Mouse (Mus musculus) thymus, postnatal 10 days (tissue): ENCODE measurements around the gene 4430402I18Rik.

Source experiments
- DNase-seq, 2 experiments: peaks; one replicate each; pipeline ENCODE4 v3.0.0; 2021; ENCODE audit warnings: low spot score in 2 of 2

4430402I18Rik gene

DNA sequence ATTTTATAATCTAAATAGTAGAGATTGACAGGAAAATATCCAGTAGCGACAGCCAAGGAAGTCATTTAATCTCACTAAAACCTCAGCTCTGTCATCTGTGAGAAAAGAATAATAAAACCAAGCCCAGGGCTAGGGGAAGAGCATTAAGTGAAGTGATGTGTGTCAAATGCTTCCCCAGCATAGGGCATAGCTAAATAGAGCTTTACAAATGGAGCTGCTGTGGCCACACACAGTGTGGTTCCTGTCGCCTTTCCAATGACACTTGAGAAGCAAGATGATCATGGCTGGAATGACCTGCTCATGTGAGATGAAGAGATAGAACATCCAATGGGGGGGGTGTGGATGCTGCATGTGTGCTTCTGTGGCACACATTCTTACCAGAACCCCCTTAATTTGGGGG is 65.5 kb downstream of the 4430402I18Rik start:
- no peak for DNase-seq

DNA sequence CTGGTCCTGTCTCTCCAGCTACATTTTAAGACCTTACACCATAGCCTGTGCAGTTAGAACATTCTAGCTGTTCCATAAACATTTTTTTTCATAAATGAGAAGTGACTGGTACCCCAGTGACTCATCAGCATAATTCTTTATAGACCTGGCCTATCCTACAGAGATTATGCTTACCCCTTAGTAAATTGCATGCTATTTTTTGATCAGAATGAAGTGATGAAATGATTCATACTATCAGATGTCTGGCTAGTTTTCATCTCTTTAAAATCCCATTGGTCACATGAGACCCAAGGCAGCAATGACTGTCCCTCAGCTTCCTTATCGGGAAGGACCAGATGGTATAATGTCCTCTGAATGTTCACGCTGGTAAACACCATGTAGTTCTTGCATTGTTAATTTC is 66.8 kb downstream of the 4430402I18Rik start:
- DNase-seq, result no peak

DNA sequence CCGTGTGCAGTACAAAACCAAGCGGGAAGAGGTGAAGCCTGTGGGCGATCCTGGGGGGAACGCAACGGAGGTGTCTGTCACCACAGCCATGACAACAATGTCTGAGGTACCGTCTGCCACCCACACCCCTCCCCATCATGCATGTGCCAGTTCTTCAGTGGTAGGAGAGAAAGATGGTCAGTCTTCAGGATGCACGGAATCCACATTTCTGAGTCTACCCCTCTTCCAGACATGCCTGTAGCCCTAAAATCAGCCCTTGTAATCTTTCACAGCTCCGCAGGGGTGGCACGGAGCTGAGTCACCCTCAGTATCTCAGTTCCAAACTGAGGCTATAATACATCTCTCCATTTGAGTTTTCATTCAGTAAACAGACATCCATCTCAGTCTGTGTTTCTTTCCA is 70.1 kb downstream of the 4430402I18Rik start:
- DNase-seq, result no peak

DNA sequence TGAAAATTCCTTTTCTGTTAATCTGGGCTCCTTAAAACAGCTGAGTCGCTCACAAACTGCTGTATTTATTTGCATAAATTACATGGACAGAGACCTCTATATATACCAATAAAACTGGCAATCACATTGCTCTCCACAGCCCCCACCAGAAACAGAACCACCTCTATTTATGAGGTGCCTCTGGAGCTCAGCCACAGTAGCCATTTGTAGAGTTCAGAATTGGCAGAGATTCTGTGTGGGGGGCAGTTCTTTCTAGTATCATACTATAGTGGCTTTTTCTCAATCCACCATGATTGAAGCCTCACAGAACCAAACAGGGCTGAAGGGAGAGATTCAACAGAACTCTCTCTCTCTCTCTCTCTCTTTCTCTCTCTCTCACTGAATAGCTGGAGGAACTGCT is 71.0 kb downstream of the 4430402I18Rik start:
- no peak for DNase-seq

DNA sequence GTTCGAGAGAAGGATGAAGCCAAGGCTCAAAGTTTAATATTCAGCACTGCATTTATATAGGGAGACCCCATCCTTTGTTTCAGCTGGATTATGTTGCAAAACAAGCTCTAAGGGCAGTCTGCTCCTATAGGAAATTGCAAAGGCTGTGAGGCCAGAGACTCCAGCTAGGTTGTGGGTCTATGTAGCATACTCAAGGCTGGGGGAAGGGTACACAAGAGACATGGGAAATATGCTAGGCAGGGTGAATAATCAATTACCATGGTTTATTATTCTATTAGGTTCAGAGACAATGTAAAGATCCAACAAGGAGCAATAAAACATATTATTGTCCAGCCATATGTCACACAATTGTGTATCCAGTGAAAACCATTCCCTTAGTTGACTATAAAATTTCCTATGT is 75.7 kb downstream of the 4430402I18Rik start:
- DNase-seq, result no peak

DNA sequence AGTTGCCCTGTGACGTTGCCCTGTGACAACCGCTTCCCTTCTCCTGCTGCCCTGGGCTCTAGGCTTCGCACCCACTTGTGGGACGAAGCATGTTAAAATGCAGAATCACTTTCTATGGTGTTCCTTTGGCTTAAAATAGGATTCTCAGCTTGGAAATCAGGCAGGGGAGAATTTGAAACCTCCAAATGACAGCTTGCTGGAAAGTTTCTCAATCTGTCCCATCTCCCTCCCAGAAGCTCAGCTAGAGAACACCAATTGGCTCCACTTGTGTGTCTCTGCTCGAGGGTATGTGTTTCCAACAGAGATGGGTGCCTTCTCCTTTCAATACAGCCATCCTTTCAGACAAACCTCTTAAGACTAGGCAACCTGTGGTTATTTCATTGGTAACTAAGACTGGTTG is 76.4 kb downstream of the 4430402I18Rik start:
- no peak for DNase-seq

DNA sequence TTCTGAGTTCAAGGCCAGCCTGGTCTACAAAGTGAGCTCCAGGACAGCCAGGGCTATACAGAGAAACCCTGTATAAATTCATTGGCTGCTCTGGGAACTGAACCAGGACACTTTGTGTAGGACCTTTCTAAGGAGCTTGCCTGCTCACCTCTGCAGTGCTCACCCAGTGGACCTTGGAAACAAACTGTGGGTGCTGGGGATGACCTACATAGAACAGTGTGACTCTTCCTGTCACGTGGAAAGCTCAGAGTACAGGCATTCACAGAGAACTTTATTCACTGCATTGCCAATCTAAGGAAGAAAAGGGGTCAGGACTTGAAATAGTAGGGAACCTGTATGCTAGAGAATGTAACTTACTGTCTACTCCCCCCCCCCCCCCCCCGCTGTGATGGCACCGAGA is 78.3 kb downstream of the 4430402I18Rik start:
- no peak for DNase-seq

DNA sequence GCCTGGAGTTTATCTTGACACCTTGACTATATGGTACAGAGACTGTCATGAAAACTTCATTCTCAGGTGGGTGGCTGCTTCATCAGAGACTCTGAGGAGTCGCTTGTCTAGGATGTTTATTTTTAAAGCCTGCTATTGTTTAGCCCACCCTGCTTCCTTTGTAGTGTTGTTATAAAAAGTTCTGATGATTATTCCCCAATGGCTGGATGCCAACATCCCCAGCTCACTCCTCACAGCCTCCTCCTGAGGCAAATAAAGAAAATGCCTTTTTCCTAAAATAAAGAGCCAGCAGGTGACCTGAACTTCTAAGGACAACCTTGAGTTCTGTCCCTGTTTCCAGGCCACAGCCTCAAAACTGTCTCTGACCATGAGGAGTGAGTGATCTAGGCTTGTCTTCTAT is 79.1 kb downstream of the 4430402I18Rik start:
- no peak for DNase-seq

DNA sequence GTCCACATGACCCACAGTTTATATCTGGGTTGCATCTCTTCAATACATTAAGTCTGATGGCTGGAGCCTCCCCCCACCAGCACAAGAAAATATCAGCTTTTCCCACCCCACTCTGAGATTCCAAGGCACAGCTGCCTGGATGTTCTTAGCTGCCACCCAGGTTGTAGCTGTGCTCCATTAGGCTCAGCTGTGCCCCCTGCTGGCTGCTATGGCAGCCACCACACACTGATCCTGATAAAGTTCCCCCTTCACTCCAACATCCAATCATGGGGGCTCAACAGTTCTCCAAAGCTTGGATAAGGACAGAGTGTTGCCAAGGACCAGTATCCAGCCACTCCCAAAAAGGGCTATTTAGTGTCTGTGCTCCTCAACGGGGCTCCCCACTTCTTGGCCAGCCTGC is 84.5 kb downstream of the 4430402I18Rik start:
- DNase-seq, result peak in 1 of 2 experiments; percentile 14

DNA sequence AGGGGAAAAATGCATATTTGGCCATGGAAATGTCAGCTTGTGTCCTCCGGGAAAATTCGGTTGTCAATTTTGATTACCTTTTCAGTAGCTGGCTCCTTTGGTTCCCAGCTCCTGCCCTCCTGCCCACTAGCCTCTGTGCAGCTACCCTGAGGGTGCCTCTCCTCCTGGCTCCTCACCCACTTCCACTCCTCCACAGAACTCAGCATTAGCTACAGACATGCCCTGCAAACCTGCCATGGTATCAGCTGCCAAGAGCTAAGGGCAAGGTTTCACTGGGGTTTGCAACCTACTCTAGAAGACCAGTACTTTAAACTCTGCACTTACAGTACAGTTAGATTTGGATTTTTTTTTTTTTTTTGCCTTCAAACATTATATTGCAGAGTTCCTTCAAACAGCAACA is 88.1 kb downstream of the 4430402I18Rik start:
- no peak for DNase-seq

DNA sequence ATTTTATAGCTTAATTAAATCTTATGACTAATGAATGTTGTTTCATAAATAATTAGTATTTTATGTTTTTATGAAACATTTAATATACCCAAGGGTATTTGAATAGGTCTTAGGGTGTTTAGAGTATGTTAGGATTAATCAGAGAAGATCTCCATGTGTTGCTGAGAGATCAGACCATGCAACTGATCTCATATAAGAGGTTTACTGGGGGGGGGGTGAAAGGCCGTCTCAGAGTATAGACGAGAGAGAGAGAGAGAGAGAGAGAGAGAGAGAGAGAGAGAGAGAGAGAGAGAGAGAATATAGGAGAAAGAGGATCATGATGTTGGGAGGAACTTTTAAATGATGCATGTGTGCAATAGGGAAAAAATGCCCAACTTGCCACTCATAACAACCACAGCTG is 97.2 kb downstream of the 4430402I18Rik start:
- DNase-seq, result no peak

DNA sequence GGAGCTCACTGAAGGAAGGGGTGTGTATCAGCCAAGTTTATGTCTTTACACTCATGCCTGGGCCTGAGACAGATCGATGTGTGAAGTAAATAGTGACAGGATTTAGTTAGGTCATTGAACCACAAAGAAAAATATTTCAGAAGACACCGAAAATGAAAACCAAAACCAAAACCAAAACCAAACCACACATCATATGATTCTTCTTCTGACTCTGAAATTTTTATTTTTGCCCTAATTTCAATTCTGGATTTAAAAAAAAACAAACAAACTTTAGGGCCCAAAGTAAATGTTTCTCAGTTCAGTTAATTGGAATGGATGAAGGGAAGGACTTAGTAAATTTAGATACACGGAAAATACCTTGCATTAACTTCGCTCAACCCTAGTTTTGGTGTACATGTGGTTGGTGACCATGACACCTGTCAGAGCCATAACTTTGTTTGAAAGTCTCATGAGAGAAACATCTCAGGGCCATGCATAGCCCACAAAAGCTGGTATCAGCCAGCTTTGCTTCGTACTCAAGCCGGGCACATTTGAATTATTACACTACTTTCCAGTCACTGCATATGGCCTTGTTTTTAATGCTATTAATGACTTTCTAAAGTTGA is 98.2 kb downstream of the 4430402I18Rik start:
- DNase-seq, result no peak

DNA sequence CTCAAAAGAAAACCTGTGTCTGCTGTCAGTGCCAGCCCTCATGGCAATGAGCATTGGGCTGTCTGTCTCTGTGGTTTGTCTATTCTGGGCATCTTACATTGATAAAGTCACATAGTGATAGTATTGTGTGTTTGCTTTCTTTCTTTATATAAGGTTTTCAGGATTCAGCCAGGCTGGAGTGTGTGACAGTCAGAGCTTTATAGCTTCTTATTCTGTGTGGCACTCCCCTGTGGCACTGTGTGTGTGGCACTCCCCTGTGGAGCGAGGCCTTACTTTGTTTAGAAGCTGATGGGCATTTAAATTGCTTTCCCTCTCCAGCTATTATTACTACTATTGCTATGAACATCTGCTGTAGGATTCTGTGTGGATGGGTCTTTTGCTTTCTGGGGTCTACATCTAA is 102.1 kb downstream of the 4430402I18Rik start:
- no peak for DNase-seq

DNA sequence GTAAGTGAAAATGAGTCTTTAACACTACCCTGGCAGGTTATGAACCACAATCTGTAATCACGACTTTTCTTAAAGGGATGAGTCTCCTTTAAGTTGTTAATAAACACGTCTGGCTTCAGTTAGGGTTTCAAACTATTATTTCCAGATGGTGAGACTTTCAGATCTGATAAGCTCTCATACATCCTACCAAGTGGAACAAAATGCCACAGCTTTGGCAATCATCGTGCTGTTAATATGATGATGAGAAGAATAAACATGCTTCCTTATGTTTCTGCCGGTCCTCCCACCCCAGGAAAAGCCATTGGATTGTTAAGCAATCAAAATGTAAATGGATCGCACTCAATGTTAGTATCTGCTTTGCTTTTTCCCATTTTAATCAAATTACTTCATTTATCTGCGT is 102.6 kb downstream of the 4430402I18Rik start:
- no peak for DNase-seq

DNA sequence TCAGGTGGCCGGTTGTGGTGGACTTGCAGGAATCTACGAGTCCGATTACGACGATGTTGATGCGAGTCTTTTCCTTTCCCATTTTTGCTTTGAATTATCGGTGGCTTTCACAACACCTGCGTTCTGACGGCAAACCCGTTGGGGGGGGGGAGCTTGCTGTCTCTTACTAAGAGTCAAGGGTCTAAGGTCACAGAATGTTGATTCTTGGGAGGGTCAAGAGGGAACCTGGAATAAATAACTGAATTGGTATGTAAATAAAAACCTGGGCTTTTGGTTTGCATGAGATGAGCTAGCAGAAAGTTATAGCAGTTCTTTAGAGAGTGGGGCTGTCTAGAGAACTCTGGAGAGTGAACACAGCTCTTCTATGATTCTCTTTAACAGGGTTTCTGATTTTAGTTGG is 104.0 kb downstream of the 4430402I18Rik start:
- no peak for DNase-seq

DNA sequence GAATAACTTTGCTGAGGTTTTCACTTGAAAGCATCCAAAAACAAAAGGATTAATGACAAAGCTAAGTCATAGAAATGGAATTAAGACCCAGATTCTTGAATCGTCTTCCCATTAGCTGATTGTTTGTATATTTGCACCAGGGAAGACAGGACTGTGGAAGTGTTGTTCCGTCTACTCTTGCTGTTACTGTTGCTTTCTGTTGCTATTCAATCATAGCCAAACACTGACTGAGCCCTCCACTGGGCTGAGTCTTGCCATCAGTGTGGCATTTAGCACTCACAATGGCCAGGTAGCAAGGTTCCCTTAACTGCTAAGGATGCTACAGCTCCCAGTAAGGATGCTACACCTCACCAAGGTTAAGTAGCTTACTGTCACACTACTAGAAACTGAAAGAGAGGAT is 107.4 kb downstream of the 4430402I18Rik start:
- no peak for DNase-seq

DNA sequence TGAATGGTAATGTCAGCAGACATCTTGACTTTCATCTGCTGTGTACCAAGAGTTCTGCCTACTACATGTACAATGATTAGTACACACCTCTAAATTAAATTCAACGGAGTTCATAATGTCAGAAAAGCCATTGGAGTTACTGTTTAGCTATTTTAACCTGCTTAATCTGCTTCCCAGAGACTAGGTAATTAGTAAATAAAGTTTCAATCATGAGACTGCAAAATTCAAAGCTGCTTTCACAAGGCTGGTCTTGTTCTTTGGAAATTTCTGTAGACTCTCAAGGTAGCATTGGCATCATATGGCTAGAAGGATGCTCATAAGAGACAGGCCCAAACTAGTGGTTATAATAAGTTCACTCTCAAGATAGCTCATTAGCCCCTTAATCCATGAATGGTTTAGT is 112.8 kb downstream of the 4430402I18Rik start:
- no peak for DNase-seq

DNA sequence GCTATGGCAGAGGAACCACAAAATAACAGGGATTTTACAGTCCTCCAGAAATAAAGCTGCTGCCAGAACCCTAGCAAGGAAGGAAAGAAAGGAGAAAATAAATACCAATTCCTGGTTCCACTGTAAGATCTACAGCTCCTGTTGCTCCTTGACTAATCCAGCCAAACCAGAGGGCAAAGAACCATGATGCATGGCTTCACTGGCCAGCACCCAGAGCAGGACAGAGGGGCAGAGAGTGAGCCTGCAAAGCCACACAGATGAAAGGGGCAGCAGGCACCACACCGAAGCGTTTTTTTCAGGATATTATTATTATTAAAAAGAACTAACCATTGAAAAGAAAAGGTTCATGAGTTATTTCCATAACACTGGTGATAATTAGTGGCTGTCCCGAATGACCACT is 115.6 kb downstream of the 4430402I18Rik start:
- DNase-seq, result no peak

DNA sequence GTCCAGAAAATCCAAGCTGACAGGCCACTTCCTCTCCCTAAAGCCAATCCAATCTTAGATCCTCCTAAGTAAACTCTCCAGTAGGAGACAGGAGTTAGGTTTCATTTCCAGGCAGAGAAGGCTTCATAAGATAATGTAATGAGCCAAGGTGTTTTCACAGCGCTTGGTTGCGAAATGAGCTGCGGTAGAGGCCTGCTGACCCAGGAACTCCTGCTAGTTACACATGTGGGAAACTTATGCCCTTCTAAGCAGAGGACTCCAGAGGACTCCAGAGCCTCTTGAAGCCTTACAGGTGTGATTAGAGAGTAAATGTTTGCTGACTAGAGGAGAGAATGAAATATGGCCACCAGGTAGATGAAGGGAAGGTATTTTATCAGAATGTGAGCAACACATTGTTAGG is 117.1 kb downstream of the 4430402I18Rik start:
- no peak for DNase-seq

DNA sequence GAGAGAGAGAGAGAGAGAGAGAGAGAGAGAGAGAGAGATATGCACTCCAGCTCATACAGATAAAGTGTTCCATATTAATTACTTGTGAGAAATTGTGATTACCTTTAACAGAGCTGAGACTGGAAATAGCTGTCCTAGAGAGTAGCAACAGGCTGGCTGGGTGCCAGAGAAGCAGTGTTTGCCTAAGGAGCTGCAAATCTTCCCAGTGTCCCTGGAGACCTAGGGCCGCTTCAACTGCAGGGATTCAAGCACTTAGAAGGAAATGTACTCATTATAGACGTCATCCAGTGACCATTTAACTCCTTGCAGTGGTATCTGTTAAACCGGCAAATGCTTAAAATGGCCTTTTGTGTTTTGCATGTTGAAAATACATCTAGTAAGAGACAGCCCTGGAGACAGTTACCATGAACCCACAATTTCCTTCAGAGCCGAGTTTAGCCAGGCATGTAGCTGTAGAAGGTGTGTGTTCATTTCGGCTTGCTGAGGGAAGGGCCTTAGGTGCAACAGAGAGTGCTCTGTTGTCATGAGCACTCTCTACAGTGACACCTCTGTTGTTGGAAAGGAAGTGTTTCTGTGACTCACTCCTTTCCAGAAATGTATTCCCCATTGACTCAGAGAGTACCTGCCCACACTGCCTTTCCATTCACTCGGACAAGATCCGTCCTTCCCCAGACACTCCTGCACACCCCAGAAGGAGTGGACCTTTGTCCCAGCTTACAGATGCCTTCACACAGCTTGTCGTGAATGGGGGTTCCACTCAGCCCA is 122.5 kb downstream of the 4430402I18Rik start:
- DNase-seq, result no peak
